Mouse (Mus musculus): ENCODE measurements around the gene Mid1. TPM values are rescaled to one million over a fixed set of nuclear protein-coding genes. Genes with fewer than 3 reads are reported as not detected.
"Not testable (repeated sequence)": the region's sequence is repeated elsewhere in the genome, so short reads cannot be mapped to it uniquely, and the experiment has no call there.

Mid1 gene
- total RNA-seq, 2 experiments from 2014 or later = 15.1 to 16.0 TPM

DNA sequence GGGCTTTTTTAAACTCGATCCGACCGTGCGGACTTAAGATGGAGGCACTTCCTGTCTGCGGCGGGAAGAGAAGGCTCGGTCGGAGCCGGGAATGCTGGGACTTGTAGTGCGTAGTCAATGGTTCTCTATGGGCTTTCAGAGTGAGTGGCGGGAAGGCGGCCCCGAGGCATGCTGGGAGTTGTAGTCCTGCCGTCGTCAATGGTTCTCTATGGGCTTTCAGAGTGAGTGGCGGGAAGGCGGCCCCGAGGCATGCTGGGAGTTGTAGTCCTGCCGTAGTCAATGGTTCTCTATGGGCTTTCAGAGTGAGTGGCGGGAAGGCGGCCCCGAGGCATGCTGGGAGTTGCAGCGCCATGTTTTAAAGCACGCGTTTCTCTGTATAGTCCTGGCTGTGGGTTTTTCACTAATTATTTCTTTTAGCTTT is 324.8 kb downstream of the Mid1 start:
- DNase-seq (ENCODE audit: low spot score in 2 of 2) = peak; percentile 100

DNA sequence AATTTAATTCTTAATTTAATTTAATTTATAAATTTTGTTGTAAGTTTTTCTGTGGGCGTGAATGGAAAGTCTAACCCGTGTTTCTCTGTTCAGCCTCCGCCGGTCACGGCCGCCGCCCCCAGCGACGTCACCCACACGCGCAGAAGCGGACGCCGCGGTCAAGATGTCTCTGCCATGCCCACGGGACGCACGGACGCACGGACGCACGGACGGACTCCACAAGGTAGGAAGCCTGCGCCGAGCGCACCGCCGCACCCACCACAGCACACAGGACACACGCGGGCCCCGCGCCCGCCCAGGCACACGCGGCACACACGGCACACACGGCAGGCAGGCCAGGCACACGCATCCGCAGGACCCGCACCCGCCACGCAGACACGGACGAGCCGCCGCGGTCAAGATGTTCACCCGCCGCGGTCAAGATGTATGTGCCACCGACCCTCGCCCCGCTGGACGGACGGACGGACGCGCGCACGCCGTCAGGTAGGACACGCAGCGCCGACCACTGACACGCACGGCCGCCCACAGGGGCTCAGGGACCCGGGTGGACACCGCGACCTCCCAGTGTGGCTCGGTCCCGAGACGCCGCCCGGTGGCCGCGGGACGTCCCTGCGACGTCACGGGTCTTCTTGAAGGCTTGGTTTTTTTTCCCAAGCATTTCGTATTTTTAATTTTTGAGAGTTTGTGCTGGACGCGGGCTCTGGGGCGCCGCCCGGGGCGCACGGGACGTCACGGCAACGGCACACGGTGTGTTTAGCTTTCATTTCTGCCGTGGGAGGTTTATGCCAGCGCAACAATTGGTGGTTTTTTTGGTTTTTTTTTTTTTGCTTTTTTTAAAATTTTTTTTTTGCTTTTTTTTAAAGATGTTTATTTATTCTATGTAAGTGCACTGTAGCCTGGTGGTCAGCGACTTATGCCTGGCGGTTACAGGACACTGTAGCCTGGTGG is 325.9 kb downstream of the Mid1 start:
- peak in 1 of 2 experiments; percentile 95 for DNase-seq (ENCODE audit: low spot score in 2 of 2)

DNA sequence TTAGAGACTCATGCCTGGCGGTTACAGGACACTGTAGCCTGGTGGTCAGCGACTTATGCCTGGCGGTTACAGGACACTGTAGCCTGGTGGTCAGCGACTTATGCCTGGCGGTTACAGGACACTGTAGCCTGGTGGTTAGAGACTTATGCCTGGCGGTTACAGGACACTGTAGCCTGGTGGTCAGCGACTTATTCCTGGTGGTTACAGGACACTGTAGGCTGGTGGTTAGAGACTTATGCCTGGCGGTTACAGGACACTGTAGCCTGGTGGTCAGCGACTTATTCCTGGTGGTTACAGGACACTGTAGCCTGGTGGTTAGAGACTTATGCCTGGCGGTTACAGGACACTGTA is 326.5 kb downstream of the Mid1 start:
- DNase-seq (ENCODE audit: low spot score in 2 of 2) = peak in 1 of 2 experiments; percentile 35

DNA sequence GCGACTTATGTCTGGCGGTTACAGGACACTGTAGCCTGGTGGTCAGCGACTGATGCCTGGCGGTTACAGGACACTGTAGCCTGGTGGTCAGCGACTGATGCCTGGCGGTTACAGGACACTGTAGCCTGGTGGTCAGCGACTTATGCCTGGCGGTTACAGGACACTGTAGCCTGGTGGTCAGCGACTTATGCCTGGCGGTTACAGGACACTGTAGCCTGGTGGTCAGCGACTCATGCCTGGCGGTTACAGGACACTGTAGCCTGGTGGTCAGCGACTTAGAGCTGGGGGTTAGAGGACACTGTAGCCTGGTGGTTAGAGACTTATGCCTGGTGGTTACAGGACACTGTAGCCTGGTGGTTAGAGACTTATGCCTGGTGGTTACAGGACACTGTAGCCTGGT is 328.4 kb downstream of the Mid1 start:
- DNase-seq (ENCODE audit: low spot score in 2 of 2) = not testable (repeated sequence)

DNA sequence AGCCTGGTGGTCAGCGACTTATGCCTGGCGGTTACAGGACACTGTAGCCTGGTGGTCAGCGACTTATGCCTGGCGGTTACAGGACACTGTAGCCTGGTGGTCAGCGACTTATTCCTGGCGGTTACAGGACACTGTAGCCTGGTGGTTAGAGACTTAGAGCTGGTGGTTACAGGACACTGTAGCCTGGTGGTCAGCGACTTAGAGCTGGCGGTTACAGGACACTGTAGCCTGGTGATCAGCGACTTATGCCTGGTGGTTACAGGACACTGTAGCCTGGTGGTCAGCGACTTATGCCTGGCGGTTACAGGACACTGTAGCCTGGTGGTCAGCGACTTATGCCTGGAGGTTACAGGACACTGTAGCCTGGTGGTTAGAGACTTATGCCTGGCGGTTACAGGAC is 329.0 kb downstream of the Mid1 start:
- not testable (repeated sequence) for DNase-seq (ENCODE audit: low spot score in 2 of 2)

DNA sequence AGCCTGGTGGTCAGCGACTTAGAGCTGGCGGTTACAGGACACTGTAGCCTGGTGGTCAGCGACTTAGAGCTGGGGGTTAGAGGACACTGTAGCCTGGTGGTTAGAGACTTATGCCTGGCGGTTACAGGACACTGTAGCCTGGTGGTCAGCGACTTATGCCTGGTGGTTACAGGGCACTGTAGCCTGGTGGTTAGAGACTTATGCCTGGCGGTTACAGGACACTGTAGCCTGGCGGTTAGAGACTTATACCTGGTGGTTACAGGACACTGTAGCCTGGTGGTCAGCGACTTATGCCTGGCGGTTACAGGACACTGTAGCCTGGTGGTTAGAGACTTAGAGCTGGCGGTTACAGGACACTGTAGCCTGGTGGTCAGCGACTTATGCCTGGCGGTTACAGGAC is 330.9 kb downstream of the Mid1 start:
- DNase-seq (ENCODE audit: low spot score in 2 of 2) = not testable (repeated sequence)

DNA sequence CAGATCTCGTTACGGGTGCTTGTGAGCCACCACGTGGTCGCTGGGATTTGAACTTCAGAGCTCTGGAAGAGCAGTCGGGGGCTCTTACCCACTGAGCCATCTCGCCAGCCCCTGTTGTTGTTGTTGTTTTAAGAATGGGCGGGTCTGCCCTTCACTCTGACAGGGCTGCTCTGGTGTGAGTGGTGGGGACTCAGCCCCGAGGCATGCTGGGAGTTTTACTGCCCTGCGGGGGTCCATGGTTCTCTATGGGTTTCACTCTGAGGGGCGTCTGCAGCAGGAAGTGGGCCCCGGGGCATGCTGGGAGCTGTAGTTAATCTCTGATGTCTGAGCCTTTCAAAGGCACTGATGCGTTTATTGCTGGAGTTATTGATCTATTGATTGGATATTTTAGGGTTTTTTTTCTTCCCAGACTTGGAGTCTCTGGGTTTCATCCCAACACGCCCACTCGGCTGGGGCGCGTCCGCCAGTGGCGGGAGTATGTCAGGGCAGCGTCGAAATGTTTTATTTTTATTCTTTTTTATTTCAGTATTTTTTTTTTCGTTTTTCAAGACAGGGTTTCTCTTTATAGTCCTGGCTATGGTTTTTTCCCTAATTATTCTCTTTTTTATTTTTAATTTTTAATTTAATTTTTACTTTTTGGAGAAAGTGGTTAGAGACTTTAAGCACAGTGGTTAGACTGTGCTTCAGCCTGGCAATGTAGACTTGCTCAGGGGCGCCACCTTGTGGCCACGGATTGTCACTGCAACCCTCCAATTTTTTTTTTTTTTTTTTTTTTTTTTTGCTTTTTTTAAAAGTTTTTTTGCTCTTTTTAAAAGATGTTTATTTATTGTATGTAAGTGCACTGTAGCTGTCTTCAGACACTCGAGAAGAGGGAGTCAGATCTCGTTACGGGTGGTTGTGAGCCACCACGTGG is 332.6 kb downstream of the Mid1 start:
- DNase-seq (ENCODE audit: low spot score in 2 of 2) = peak in 1 of 2 experiments; percentile 85

DNA sequence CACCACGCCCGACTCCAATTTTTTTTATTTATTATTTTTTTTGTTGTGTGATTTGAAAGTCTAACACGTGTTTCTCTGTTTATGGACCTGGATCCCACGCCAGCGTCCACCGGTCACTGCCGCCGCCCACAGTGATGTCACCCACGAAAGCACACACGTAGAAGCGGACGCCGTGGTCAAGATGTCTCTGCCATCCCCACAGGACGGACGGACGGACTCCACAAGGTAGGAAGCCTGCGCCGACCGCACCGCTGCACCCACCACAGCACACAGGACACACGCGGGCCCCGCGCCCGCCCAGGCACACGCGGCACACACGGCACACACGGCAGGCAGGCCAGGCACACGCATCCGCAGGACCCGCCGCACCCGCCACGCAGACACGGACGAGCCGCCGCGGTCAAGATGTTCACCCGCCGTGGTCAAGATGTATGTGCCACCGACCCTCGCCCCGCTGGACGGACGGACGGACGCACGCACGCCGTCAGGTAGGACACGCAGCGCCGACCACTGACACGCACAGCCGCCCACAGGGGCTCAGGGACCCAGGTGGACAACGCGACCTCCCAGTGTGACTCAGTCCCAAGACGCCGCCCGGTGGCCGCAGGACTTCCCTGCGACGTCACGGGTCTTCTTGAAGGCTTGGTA is 333.7 kb downstream of the Mid1 start:
- peak in 1 of 2 experiments; percentile 89 for DNase-seq (ENCODE audit: low spot score in 2 of 2)

DNA sequence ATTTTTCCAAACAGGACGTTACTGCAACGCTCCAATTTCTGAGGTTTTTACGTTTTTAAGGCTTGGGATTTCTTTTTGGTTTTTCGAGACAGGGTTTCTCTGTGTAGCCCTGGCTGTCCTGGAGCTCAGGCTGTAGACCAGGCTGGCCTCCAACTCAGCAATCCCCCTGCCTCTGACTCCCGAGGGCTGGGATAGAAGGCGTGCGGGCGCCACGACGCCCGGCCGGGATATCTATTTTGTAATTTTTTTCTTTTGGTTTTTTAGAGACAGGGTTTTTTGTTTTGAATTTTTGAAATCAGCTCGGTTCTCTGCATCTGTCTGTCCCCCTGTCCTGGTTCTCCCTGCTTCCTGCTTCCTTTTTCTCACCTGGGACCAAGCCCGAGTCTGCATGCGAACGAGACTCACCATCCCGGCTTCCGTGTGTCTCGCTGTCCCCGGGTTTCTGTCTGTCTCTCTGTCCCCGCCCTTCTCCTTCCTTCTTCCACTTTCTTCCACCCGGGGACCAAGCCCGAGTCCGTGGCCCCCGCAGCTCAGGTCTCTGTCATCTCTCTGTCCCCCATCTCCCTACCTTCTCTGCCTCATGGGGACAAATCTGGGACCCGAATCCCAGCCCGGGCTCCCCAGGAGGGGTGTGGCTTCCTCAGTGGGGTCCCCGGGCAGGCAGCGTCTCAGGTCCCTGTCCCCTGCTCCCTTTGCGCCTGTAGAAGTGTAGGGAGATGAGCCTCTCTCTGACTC is 334.4 kb downstream of the Mid1 start:
- DNase-seq (ENCODE audit: low spot score in 2 of 2) = not testable (repeated sequence)

DNA sequence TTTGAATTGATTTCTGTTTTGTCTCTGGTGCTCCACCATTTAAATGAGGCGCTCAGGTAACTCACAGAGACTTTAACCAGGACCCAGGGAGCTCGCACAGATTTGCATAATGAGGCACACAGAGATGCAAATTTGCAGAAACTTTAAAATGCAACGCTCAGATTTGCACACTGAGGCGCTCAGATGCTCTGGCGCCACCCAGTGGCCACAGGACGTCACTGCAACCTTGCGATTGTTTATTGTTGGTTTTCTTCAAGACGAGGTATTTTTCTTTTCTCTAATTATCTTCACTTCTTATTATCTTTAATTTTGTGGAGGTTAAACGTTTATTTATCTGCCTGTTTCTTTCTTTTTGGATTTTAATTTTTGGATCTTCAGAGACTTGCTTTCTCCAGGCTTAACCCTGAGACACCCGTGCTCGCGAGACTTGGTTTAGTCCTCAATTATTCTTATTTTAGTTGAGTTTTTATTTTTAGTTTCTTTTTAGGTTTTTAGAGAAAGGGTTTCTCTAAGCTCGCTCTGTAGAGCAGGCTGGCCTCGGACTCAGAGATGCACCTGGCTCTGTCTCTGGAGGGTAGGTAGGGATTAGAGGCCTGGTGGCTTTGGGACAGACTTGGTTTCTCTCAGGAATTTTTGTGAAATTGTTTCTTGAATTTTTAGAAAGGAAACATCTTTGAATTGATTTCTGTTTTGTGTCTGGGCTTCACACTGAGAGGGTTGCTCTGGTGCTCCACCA is 335.1 kb downstream of the Mid1 start:
- peak; percentile 100 for DNase-seq (ENCODE audit: low spot score in 2 of 2)

DNA sequence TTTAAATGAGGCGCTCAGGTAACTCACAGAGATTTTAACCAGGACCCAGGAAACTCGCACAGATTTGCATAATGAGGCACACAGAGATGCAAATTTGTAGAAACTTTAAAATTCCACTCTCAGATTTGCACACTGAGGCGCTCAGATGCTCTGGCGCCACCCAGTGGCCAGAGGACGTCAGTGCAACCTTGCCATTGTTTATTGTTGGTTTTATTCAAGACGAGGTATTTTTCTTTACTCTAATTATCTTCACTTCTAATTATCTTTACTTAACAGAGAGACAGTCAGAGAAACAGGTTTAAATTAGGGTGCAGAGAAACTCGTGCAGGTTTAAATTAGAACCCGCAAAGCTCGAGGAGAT is 335.7 kb downstream of the Mid1 start:
- DNase-seq (ENCODE audit: low spot score in 2 of 2) = peak in 1 of 2 experiments; percentile 99

DNA sequence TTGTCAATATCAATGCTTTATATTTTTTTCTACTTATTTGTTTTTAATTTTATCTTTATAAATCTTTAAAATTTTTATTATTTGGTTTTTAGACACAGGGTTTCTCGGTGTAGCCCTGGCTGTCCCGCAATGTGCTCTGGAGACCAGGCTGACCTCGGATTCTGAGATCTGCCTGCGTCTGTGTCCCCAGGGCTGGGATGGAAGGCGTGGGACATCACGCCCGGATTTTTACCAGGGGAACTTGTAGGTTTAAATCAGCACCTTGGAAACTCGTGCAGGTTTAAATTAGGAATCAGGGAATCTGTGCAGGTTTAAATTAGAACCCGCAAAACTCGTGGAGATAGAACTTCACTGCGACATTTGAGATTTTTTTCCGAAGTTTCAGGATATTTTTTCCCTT is 336.2 kb downstream of the Mid1 start:
- DNase-seq (ENCODE audit: low spot score in 2 of 2) = peak in 1 of 2 experiments; percentile 84

DNA sequence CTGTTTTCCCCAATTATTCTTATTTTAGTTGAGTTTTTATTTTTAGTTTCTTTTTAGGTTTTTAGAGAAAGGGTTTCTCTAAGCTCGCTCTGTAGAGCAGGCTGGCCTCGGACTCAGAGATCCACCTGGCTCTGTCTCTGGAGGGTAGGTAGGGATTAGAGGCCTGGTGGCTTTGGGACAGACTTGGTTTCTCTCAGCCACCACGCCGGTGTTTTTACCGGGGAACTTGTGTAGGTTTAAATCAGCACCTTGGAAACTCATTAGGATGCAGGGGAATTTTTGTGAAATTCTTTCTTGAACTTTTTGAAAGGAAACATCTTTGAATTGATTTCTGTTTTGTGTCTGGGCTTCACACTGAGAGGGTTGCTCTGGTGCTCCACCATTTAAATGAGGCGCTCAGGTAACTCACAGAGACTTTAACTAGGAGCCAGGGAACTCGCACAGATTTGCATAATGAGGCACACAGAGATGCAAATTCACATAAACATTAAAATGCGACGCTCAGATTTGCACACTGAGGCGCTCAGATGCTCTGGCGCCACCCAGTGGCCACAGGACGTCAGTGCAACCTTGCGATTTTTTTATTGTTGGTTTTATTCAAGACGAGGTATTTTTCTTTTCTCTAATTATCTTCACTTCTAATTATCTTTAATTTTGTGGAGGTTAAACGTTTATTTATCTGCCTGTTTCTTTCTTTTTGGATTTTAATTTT is 336.9 kb downstream of the Mid1 start:
- DNase-seq (ENCODE audit: low spot score in 2 of 2) = peak; percentile 62 to 96

Other genes starting within 250 kb of the Mid1 start
- gene 4933400A11Rik, start 94.4 kb downstream of the Mid1 start, total RNA-seq (2021) = not detected

All from left cerebral cortex, adult 18-20 months (tissue).